Mouse (Mus musculus) MEL (cell line): ENCODE results near the gene Gm20388.
"Not testable (repeated sequence)": the region's sequence is repeated elsewhere in the genome, so short reads cannot be mapped to it uniquely, and the experiment has no call there.

ENCODE experiments used
- BHLHE40 ChIP-seq: IDR thresholded peaks from 2 replicates; pipeline ENCODE4 v1.6.1; 2012; ENCODE audit warnings: low read depth, mild to moderate bottlenecking, inconsistent platforms, low read length, improper control_type of control experiment, borderline replicate concordance
- CHD2 ChIP-seq: IDR thresholded peaks from 2 replicates; pipeline ENCODE4 v1.6.1; 2011; ENCODE audit warnings: low read length, improper control_type of control experiment
- CTCF ChIP-seq, 3 experiments: IDR thresholded peaks in 2 of 3; conservative IDR thresholded peaks in 1 of 3; 2 replicates each; pipeline ENCODE4 v1.5.1; 2011 to 2012; ENCODE audit warnings: low read length in 3 of 3, low read depth in 2 of 3, mild to moderate bottlenecking in 2 of 3, improper control_type of control experiment in 1 of 3, inconsistent platforms in 1 of 3, mixed read lengths in 1 of 3, moderate library complexity in 1 of 3; ENCODE audit not compliant: control insufficient read depth in 1 of 3, insufficient read depth in 1 of 3, poor library complexity in 1 of 3, severe bottlenecking in 1 of 3
- E2F4 ChIP-seq: IDR thresholded peaks from 2 replicates; pipeline ENCODE4 v1.6.1; 2011; ENCODE audit warnings: low read depth, low read length, improper control_type of control experiment, borderline replicate concordance
- ETS1 ChIP-seq: IDR thresholded peaks from 2 replicates; pipeline ENCODE4 v1.6.1; 2012; ENCODE audit warnings: low read depth, mild to moderate bottlenecking, inconsistent platforms, low read length, improper control_type of control experiment, moderate library complexity
- GABPA ChIP-seq: IDR thresholded peaks from 2 replicates; pipeline ENCODE4 v1.6.1; 2012; ENCODE audit warnings: low read depth, mild to moderate bottlenecking, inconsistent platforms, low read length, improper control_type of control experiment, moderate library complexity
- MAFK ChIP-seq: IDR thresholded peaks from 2 replicates; pipeline ENCODE4 v1.6.1; 2011; ENCODE audit warnings: low read depth, mild to moderate bottlenecking, low read length, improper control_type of control experiment, borderline replicate concordance
- MAX ChIP-seq: IDR thresholded peaks from 2 replicates; pipeline ENCODE4 v1.6.1; 2011; ENCODE audit warnings: low read length, improper control_type of control experiment
- NELFE ChIP-seq: IDR thresholded peaks from 2 replicates; pipeline ENCODE4 v1.6.1; 2011; ENCODE audit warnings: low read depth, low read length, improper control_type of control experiment
- POLR2A ChIP-seq, 2 experiments: IDR thresholded peaks; 2 replicates each; pipeline ENCODE4 v1.6.1; 2011 to 2012; ENCODE audit warnings: low read length in 2 of 2, mild to moderate bottlenecking in 2 of 2, control low read depth in 1 of 2, improper control_type of control experiment in 1 of 2, low read depth in 1 of 2, moderate library complexity in 1 of 2; ENCODE audit not compliant: control insufficient read depth in 1 of 2, insufficient read depth in 1 of 2, poor library complexity in 1 of 2
- TBP ChIP-seq: IDR thresholded peaks from 2 replicates; pipeline ENCODE4 v1.8.0; 2011; ENCODE audit warnings: low read depth, low read length, improper control_type of control experiment
- USF1 ChIP-seq: IDR thresholded peaks from 2 replicates; pipeline ENCODE4 v1.6.1; 2014; ENCODE audit warnings: low read depth, mild to moderate bottlenecking, inconsistent platforms, low read length, improper control_type of control experiment, moderate library complexity
- USF2 ChIP-seq, 2 experiments: IDR thresholded peaks; 2 replicates each; pipeline ENCODE4 v1.6.1; 2011 to 2012; ENCODE audit warnings: improper control_type of control experiment in 2 of 2, low read length in 2 of 2, borderline replicate concordance in 1 of 2, inconsistent platforms in 1 of 2, low read depth in 1 of 2, mild to moderate bottlenecking in 1 of 2; ENCODE audit not compliant: insufficient read depth in 1 of 2
- ZMIZ1 ChIP-seq: IDR thresholded peaks from 2 replicates; pipeline ENCODE4 v1.6.1; 2012; ENCODE audit warnings: low read depth, mild to moderate bottlenecking, inconsistent platforms, low read length, improper control_type of control experiment, moderate library complexity

DNA sequence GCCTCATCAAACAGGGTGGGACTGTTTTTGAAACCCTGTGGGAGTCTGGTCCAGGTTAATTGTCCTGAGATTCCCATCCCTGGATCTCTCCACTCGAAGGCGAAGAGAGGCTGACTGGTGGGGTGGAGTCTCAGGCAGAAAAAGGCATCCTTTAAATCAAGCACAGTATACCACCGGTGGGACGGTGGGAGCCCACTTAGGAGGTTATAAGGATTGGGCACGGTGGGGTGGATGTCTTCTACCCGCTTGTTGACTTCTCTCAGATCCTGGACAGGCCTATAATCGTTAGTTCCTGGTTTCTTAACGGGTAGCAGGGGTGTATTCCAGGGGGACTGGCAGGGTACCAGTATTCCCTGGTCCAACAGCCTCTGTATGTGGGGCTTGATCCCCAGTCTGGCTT lies 3520.3 kb downstream of the Gm20388 start:
- TF ChIP-seq ZMIZ1; USF1; ETS1; BHLHE40; NELFE; CTCF (IDR thresholded peaks at IDR 0.05 in 2 of 3, conservative IDR thresholded peaks at IDR 0.05 in 1 of 3; ENCODE audit: control insufficient read depth in 1 of 3, insufficient read depth in 1 of 3, low read depth in 2 of 3, low read length in 3 of 3, poor library complexity in 1 of 3, severe bottlenecking in 1 of 3); MAX; GABPA; USF2 (IDR thresholded peaks at IDR 0.05; ENCODE audit: borderline replicate concordance in 1 of 2, insufficient read depth in 1 of 2, low read depth in 1 of 2, low read length in 2 of 2); TBP; POLR2A (IDR thresholded peaks at IDR 0.05; ENCODE audit: control insufficient read depth in 1 of 2, insufficient read depth in 1 of 2, low read depth in 1 of 2, low read length in 2 of 2, poor library complexity in 1 of 2); CHD2; E2F4; MAFK: not testable (repeated sequence)
